Mouse (Mus musculus) frontal cortex, adult (tissue): ENCODE data around the gene Olfr736.

Experiments
- ATAC-seq: cut with Nextera tagmentation; 2 replicates; pipeline ENCODE4 v1.9.2; 2017; ENCODE audit warnings: mild to moderate bottlenecking, moderate library complexity, mixed read lengths; ENCODE audit not compliant: low TSS enrichment

The Olfr736 gene

GRCm38 (mm10) chr14:50380863-50381262 lies at the start of gene Olfr736:
Gene Olfr736, plus strand, starts transcription at chr14:50381163.
- ATAC-seq: no peak

- no peak for ATAC-seq
These were observed 32.2 kb upstream of the Olfr736 start, which contains the start of gene Olfr735 for GRCm38 (mm10) chr14:50348796-50349195. Gene Olfr735, minus strand, starts transcription at chr14:50348872.

- no peak for ATAC-seq
These were observed 28.5 kb upstream of the Olfr736 start for GRCm38 (mm10) chr14:50352438-50352837.

- ATAC-seq: no peak
These were observed 24.2 kb upstream of the Olfr736 start for GRCm38 (mm10) chr14:50356725-50357124.

- no peak for ATAC-seq
These were observed 23.4 kb upstream of the Olfr736 start, which contains the start of gene Tlr11 for GRCm38 (mm10) chr14:50357593-50357992. Gene Tlr11, plus strand, starts transcription at chr14:50357914.

- ATAC-seq: no peak
These were observed 20.5 kb upstream of the Olfr736 start for GRCm38 (mm10) chr14:50360480-50360879.

- no peak for ATAC-seq
These were observed 17.4 kb upstream of the Olfr736 start for GRCm38 (mm10) chr14:50363561-50363960.

- no peak for ATAC-seq
These were observed 26.3 kb downstream of the Olfr736 start, which contains the start of gene Olfr738 for GRCm38 (mm10) chr14:50407268-50407667. Gene Olfr738, plus strand, starts transcription at chr14:50407568.

GRCm38 (mm10) chr14:50418326-50418725 lies 37.4 kb downstream of the Olfr736 start, which contains the start of gene Olfr739:
Gene Olfr739, plus strand, starts transcription at chr14:50418626.
- no peak for ATAC-seq
